8 mouse cellular contexts compared by ENCODE assay signal in the genomic region with DNA sequence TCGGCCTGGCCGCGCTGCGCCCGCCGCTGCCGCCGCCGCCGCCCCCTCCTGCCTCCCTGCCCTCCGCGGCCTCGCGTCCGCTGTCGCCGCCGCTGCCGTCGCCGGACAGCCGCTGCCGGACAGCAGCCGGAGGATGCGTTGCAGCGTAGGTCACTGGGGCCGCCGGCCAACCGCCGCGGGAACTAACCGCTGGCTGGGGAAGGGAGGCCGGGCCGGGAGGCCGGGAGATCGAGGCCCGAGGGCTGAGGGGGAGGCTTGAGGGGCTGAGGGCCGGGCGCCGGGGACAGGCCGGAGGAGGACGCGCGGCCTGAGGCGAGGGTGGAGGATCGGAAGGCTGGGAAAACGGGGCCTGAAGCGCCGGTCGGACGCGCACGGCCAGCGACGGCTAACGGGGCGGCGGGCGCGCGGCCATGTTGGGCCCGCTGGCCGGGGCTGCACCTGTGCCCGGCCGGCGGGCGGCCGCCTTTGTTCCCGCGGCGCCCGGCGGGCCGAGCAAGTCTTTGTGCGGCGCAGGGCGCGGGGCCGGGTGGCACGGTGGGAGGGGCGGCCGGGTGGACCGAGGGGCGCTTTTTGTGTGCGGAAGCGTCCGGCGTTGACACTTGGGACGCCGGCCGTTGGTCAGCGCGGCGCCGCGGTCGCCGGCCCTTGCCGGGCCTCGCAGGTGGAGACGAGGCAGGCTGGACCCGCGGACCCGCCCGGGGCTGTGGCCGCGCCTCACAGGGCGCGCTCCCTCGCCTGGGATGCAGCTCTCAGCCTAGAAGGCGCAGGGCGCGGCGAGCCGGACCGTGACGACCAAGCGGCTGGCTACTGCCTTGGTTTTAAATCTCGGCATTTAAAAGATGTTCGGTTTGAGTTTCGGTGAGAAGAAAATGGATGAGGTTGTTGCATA. TPM values are rescaled to one million over a fixed set of nuclear protein-coding genes. Genes with fewer than 3 reads are reported as not detected.
A peak's percentile ranks its signal among the peaks of the same experiment; 100 is the strongest.
DNase-seq lines count a peak whose midpoint lies in the region; ATAC-seq lines count a peak whose summit lies in the region.

No protein-coding gene starts in this region.

- peak; percentile 84 for DNase-seq in MN1 (ENCODE audit: low spot score)
- DNase-seq in cerebellum, adult 18-20 months = peak; percentile 65 to 74
- peak; percentile 70 for DNase-seq in heart, postnatal 4 days
- DNase-seq in layer of hippocampus, postnatal 36 days = peak; percentile 20 to 31
- DNase-seq in lung, postnatal 36 days = peak; percentile 60
- peak; percentile 29 to 51 for DNase-seq in right cerebral cortex, adult 2 months (ENCODE audit: low spot score in 2 of 2)
- peak; percentile 56 for DNase-seq in urinary bladder, postnatal 25 days (ENCODE audit: low spot score)

- ATAC-seq in forebrain, embryonic 16.5 days = no peak

- peak overlapping the region; percentile 99 for H3K9ac ChIP-seq in forebrain, embryonic 16.5 days (replicated peaks; ENCODE audit: low read depth, low read length)

- no peaks in the 10 kb centered on the region for H3K36me3 ChIP-seq in forebrain, embryonic 16.5 days (ENCODE audit: control insufficient read depth, insufficient read depth)

- peak overlapping the region; percentile 99 for H3K27ac ChIP-seq in forebrain, embryonic 16.5 days (ENCODE audit: low read length)

- under 1% methylated on average over 121 of the region's 121 CpGs for WGBS in forebrain, embryonic 16.5 days

- peak overlapping the region; percentile 93 for H3K4me3 ChIP-seq in forebrain, embryonic 16.5 days (replicated peaks; ENCODE audit: low read length)

- H3K9me3 ChIP-seq in forebrain, embryonic 16.5 days (ENCODE audit: control insufficient read depth, low read length) = no peaks in the 10 kb centered on the region

- peak overlapping the region; percentile 77 for H3K4me2 ChIP-seq in forebrain, embryonic 16.5 days (ENCODE audit: low read length)

- no peaks in the 10 kb centered on the region for H3K27me3 ChIP-seq in forebrain, embryonic 16.5 days (replicated peaks; ENCODE audit: control insufficient read depth, insufficient read depth, low read length)

- peaks cover 43% of the 10 kb centered on the region for H3K4me1 ChIP-seq in forebrain, embryonic 16.5 days (replicated peaks; ENCODE audit: control insufficient read depth, insufficient read depth, low read length)

RNA-seq across cellular contexts. Expression of gene Nsd2, which starts 0.5 kb away (rescaled TPM):
- polyA plus RNA-seq in forebrain, embryonic 16.5 days (2015; fragmentation: Nextera tagmentation; extraction: Ambion mirVana) = 89.8 and 92.6 TPM in 2 replicates
- 100 to 1,000 TPM in 1 of 2 experiments, 10 to 100 TPM in 1; 96.1 to 104 TPM for total RNA-seq in heart, postnatal 4 days (2021)
- 100 to 1,000 TPM; 125 to 135 TPM for total RNA-seq in layer of hippocampus, postnatal 36 days (2021)

RNA-seq across cellular contexts. Expression of gene Letm1, which starts 38.4 kb away (rescaled TPM):
- 66.9 and 68.1 TPM in 2 replicates for polyA plus RNA-seq in forebrain, embryonic 16.5 days (2015; fragmentation: Nextera tagmentation; extraction: Ambion mirVana)
- total RNA-seq in heart, postnatal 4 days (2021) = 100 to 1,000 TPM; 101 to 103 TPM
- total RNA-seq in layer of hippocampus, postnatal 36 days (2021) = 10 to 100 TPM; 94.3 to 95.3 TPM

Comparison
In these comparisons a context has a peak if more than half of its experiments do, and no peak if none do; other contexts are left out.
1. DNase-seq: peak in every context shown above with its lines; median percentile 84 in MN1; 70 in heart, postnatal 4 days; 70 in cerebellum, adult 18-20 months; 60 in lung, postnatal 36 days; 56 in urinary bladder, postnatal 25 days; 40 in right cerebral cortex, adult 2 months; 26 in layer of hippocampus, postnatal 36 days.